Mouse (Mus musculus): ENCODE data around the gene Ctnnb1.
"Not testable (repeated sequence)": the region's sequence is repeated elsewhere in the genome, so short reads cannot be mapped to it uniquely, and the experiment has no call there.

Gene Ctnnb1

DNA sequence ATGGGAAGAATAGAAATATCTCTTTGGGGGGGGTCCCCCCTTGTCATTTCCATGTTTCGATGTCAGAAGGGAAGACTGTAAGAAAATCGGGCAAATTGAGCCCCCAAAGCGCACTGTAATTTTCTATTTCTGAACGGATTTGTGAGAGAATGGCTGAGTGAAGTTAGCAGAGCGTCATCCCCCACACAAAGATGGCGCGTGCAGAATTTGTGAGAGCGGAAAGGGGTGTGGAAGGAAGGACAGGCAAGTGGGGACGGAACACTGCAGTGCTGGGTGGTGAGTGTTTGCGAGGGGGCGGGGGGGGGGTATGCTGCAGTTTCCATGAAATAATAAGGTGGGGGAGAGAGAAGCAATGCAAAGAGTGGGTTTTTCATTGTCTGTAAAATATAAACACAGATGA lies at the start of gene Ctnnb1:
Gene Ctnnb1, plus strand, starts transcription at position 136 of the 400 bp plus-strand sequence.
- DNase-seq (ENCODE audit: extremely low spot score, low spot score), result no peak

GRCm38 (mm10) chr9:120880286-120880685 lies 48.7 kb upstream of the Ctnnb1 start:
- no peak for DNase-seq (ENCODE audit: extremely low spot score, low spot score)

DNA sequence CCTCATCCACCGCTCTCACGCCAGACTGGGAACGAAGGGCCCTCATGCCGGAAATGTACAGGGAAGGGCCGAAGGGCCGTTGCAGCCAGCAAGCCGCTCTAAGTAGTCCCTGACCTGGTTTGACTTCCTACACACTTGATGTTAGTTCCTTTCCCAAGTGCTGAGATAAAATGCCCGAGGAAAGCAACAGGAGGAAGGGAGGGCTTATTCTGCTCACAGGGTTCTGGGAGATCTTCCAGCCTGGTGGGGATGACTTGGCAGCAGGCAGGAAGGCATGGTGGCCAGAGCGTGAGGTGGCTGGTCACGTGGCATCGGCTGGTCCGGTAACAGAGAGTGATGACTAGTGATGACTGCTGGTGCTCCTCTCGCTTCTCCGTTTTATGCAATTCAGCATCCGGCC lies 47.9 kb upstream of the Ctnnb1 start:
- no peak for DNase-seq (ENCODE audit: extremely low spot score, low spot score)

- no peak for DNase-seq (ENCODE audit: extremely low spot score, low spot score)
Measured at GRCm38 (mm10) chr9:120881839-120882238, 47.2 kb upstream of the Ctnnb1 start.

GRCm38 (mm10) chr9:120884726-120885125 lies 44.3 kb upstream of the Ctnnb1 start:
- no peak for DNase-seq (ENCODE audit: extremely low spot score, low spot score)

- no peak for DNase-seq (ENCODE audit: extremely low spot score, low spot score)
Measured at GRCm38 (mm10) chr9:120887631-120888030, 41.4 kb upstream of the Ctnnb1 start.

GRCm38 (mm10) chr9:120893435-120893834 lies 35.6 kb upstream of the Ctnnb1 start:
- DNase-seq (ENCODE audit: extremely low spot score, low spot score), result no peak

GRCm38 (mm10) chr9:120893971-120894370 lies 35.0 kb upstream of the Ctnnb1 start:
- no peak for DNase-seq (ENCODE audit: extremely low spot score, low spot score)

- DNase-seq (ENCODE audit: extremely low spot score, low spot score), result no peak
Measured at GRCm38 (mm10) chr9:120894376-120894775, 34.6 kb upstream of the Ctnnb1 start.

DNA sequence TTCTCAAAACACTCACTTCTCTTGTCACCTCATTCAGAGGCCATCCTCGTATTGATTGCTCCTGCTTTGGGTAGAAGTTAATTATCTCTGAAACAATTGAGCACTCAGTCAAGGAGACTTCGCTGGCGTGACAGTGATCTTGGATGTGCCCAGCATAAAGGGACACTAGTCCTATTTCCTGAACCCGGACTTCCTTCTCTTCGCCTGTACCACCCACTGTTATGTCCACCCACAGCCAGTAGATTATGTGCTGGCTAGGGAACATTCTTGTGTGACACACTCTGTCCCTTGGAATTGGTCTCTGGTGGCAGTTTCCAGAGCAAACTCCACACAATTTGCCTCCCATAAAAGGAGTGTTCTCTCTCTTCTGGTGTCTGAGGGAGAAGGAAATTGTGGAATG lies 32.5 kb upstream of the Ctnnb1 start:
- no peak for DNase-seq (ENCODE audit: extremely low spot score, low spot score)

- DNase-seq (ENCODE audit: extremely low spot score, low spot score), result no peak
Measured at GRCm38 (mm10) chr9:120897269-120897668, 31.7 kb upstream of the Ctnnb1 start.

DNA sequence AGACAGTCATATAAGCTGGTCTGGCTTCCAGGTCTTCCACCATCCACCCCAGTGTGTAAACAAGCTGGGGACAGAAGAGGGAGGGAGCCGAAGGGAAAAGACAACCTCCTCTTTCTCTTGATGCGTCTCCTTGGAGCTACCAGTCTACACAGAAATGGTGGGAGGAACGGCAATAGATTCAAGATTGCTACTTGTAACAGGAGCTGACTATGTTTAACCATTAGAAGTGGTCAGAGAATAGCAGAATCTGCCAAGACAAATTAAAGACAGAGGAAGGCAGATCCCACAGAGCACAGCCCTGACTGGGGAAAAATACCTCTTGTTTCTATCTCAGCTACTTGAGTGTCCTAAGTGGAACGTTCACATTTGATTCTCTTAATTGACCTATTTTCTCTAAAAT lies 29.2 kb upstream of the Ctnnb1 start:
- no peak for DNase-seq (ENCODE audit: extremely low spot score, low spot score)

GRCm38 (mm10) chr9:120900338-120901274 lies 28.4 kb upstream of the Ctnnb1 start:
- no peak for DNase-seq (ENCODE audit: extremely low spot score, low spot score)

GRCm38 (mm10) chr9:120902562-120902961 lies 26.5 kb upstream of the Ctnnb1 start:
- no peak for DNase-seq (ENCODE audit: extremely low spot score, low spot score)

DNA sequence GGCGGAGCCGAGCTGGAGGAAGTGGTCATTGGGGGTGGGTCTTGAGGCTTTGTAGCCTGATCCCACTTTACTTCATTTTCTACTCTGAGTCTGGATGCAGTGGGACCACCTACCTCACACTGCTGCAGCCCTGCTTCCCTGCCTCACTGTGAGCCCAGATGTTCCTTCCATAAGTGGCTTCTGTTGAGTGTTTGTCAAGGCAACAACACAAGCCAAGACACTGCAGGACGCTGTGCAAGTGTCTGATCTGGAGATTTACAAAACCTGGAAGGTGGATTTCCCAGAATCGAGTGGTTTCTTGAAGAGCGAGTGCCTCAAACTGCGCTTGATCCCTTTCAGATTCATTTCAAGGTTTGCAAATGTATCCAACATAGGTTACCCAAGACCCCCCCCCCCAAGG lies 20.6 kb upstream of the Ctnnb1 start:
- DNase-seq (ENCODE audit: extremely low spot score, low spot score), result no peak

GRCm38 (mm10) chr9:120913152-120913551 lies 15.9 kb upstream of the Ctnnb1 start:
- DNase-seq (ENCODE audit: extremely low spot score, low spot score), result no peak

- no peak for DNase-seq (ENCODE audit: extremely low spot score, low spot score)
Measured at GRCm38 (mm10) chr9:120914429-120914828, 14.6 kb upstream of the Ctnnb1 start.

DNA sequence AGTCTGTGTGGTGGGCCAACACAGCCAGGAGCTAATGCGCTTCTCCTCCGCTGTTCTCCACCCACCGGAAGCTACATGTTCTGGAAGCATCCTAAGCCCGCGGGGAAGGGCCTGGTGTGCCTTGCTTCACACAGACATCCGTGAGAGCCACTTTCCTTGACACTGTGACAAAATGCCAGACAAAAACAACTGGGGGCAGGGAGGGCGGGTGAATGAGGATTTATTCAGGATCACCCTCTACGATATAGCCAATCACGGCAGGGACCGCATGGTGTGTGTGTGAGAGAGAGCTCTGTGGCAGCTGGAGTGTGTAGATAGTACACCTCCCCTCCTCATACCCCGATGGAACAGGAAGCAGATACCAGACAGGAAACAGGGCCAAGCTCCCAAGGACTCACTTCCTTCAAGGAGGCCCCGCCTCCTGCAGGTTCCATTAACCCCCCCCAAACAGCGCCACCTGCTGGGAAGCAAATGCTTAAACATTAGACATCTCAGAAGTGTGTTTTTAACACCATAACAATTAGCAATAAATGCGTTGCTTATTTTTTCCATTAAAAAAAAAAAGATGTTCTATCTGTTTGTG lies 14.0 kb upstream of the Ctnnb1 start:
- DNase-seq (ENCODE audit: extremely low spot score, low spot score), result no peak

- not testable (repeated sequence) for DNase-seq (ENCODE audit: extremely low spot score, low spot score)
Measured at GRCm38 (mm10) chr9:120917619-120918018, 11.4 kb upstream of the Ctnnb1 start.

GRCm38 (mm10) chr9:120918211-120918610 lies 10.8 kb upstream of the Ctnnb1 start:
- no peak for DNase-seq (ENCODE audit: extremely low spot score, low spot score)

DNA sequence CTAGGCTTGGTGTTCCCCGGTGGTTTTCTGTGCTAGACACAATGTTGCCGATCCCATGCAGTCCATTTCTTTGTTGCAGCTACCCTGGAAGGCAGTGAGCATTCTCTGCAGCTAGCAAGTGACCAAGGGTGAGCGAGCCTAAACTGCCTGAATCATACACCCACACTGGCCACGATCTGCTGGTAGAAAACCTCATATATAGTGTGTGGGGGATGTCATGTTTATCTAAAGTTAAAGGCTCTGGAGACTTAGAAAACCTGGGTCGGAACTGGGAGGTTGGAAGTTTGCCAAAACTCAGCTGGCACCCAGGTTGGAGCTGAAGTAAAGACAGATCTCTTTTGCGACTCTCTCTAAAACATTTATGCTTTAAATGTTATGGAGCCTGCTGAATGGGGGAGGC lies 10.4 kb upstream of the Ctnnb1 start:
- DNase-seq (ENCODE audit: extremely low spot score, low spot score), result no peak

- no peak for DNase-seq (ENCODE audit: extremely low spot score, low spot score)
Measured at GRCm38 (mm10) chr9:120919130-120919529, 9.9 kb upstream of the Ctnnb1 start.

- no peak for DNase-seq (ENCODE audit: extremely low spot score, low spot score)
Measured at GRCm38 (mm10) chr9:120926126-120926525, 2.9 kb upstream of the Ctnnb1 start.

Measured in neural tube, embryonic 10.5 days (tissue).